Mouse (Mus musculus) liver, embryonic 12.5 days (tissue): ENCODE data around the gene Nudt12. TPM values are rescaled to one million over a fixed set of nuclear protein-coding genes. Genes with fewer than 3 reads are reported as not detected.
A peak's percentile ranks its signal among the peaks of the same experiment; 100 is the strongest.

Source experiments
- ATAC-seq: fragments of 200-750 bp; cut with Nextera tagmentation; 2 replicates; pipeline ENCODE4 v1.8.0; 2017; ENCODE audit warnings: moderate number of reproducible peaks, mild to moderate bottlenecking, moderate library complexity
- H3K27ac ChIP-seq: fragments of 300-500 bp; sonication (generic); 2 replicates; pipeline ENCODE4 v1.5.1; 2016; ENCODE audit warnings: mild to moderate bottlenecking
- H3K27me3 ChIP-seq: fragments of 300-500 bp; sonication (generic); replicated peaks from 2 replicates; pipeline ENCODE4 v1.6.1; 2016; ENCODE audit warnings: mild to moderate bottlenecking, moderate library complexity
- H3K36me3 ChIP-seq: fragments of 300-500 bp; sonication (generic); 2 replicates; pipeline ENCODE4 v1.6.1; 2016; ENCODE audit warnings: mild to moderate bottlenecking, moderate library complexity
- H3K4me1 ChIP-seq: fragments of 300-500 bp; sonication (generic); 2 replicates; pipeline ENCODE4 v1.6.1; 2016
- H3K4me2 ChIP-seq: fragments of 300-500 bp; sonication (generic); 2 replicates; pipeline ENCODE4 v1.6.1; 2016; ENCODE audit warnings: mild to moderate bottlenecking, moderate library complexity
- H3K4me3 ChIP-seq: fragments of 300-500 bp; sonication (generic); 2 replicates; pipeline ENCODE4 v1.5.1; 2016; ENCODE audit warnings: mild to moderate bottlenecking, moderate library complexity
- H3K9ac ChIP-seq: fragments of 300-500 bp; sonication (generic); 2 replicates; pipeline ENCODE4 v1.6.1; 2016; ENCODE audit warnings: mild to moderate bottlenecking, moderate library complexity
- H3K9me3 ChIP-seq: fragments of 300-500 bp; sonication (generic); replicated peaks from 2 replicates; pipeline ENCODE4 v1.6.1; 2016; ENCODE audit warnings: mild to moderate bottlenecking, moderate library complexity
- WGBS: fragments of 180-500 bp; shearing (Covaris S2); methylation state at CpG from one replicate; pipeline ENCODE4 v1.1.7; 2016; ENCODE audit not compliant: insufficient replicate concordance; 5-methylcytosine and 5-hydroxymethylcytosine counted together
- polyA plus RNA-seq: library from polyadenylated mRNA; unstranded; fragments of >200 nt; fragmentation: Nextera tagmentation; extraction: Ambion mirVana; gene quantifications from 2 replicates; pipeline ENCODE4 v1.2.1, GENCODE M21; 2016

The Nudt12 gene
- 6.9 and 7.0 TPM in 2 replicates for polyA plus RNA-seq

GRCm38 (mm10) chr17:59013091-59013459, at the start of gene Nudt12:
Nudt12 (minus strand) TSS chr17:59013372.
- peak within 1 kb of the TSS; percentile 80 for H3K4me2 ChIP-seq
- peak; percentile 86 for ATAC-seq
- H3K27ac ChIP-seq, result peak within 1 kb of the TSS; percentile 75

DNA sequence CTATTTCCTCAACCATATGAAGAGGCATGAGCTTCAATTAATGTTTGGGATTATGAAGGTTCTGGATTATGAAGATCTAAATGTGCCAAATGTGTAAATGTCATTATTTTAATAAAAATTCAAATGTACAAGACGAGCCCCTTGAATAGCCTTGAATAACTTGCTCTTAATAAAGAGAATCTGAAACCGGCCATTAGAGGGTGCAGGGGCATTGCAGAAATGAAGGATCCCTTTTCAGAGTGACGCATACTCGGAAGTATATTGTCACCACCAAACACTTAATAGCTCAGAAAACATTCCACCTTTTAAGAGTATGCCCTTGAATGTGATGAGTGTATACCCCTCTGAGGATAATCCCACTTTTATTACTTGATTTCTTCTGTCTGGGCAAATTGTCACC, 40.1 kb upstream of the Nudt12 start:
- no peaks in the 10 kb centered on the region for H3K27me3 ChIP-seq
- H3K27ac ChIP-seq, result no peak overlapping the region
- no peak overlapping the region for H3K4me3 ChIP-seq
- WGBS, result 66% methylated on average over 4 of the region's 4 CpGs
- H3K36me3 ChIP-seq, result no peaks in the 10 kb centered on the region
- no peaks in the 10 kb centered on the region for H3K9me3 ChIP-seq
- no peaks in the 10 kb centered on the region for H3K4me1 ChIP-seq
- no peak overlapping the region for H3K4me2 ChIP-seq
- no peak overlapping the region for H3K9ac ChIP-seq
- ATAC-seq, result no peak

More at GRCm38 (mm10) chr17:59013091-59013459, at the start of gene Nudt12:
- Histone ChIP-seq H3K9me3 (no peaks in the 10 kb centered on the region), H3K9ac (peak within 1 kb of the TSS; percentile 78), H3K36me3 (peaks cover 9% of the 10 kb centered on the region), H3K4me3 (peak within 1 kb of the TSS; percentile 78), H3K4me1 (peaks cover 6% of the 10 kb centered on the region), H3K27me3 (no peaks in the 10 kb centered on the region)
- 0% methylated on average over 22 of the region's 22 CpGs for WGBS

- no peak overlapping the region for H3K4me3 ChIP-seq
- ATAC-seq, result no peak
- no peak overlapping the region for H3K9ac ChIP-seq
- no peaks in the 10 kb centered on the region for H3K4me1 ChIP-seq
- H3K36me3 ChIP-seq, result no peaks in the 10 kb centered on the region
- 49% methylated on average over 5 of the region's 5 CpGs for WGBS
- no peaks in the 10 kb centered on the region for H3K9me3 ChIP-seq
- no peak overlapping the region for H3K27ac ChIP-seq
- H3K27me3 ChIP-seq, result no peaks in the 10 kb centered on the region
- H3K4me2 ChIP-seq, result no peak overlapping the region
These were observed 26.6 kb upstream of the Nudt12 start for GRCm38 (mm10) chr17:59039754-59040153.

- H3K27me3 ChIP-seq, result no peaks in the 10 kb centered on the region
- no peak overlapping the region for H3K4me2 ChIP-seq
- no peak overlapping the region for H3K9ac ChIP-seq
- no peak overlapping the region for H3K4me3 ChIP-seq
- ATAC-seq, result no peak
- no peaks in the 10 kb centered on the region for H3K9me3 ChIP-seq
- no peaks in the 10 kb centered on the region for H3K36me3 ChIP-seq
- H3K4me1 ChIP-seq, result no peaks in the 10 kb centered on the region
- 72% methylated on average over 3 of the region's 3 CpGs for WGBS
- H3K27ac ChIP-seq, result no peak overlapping the region
These were observed 20.3 kb upstream of the Nudt12 start for GRCm38 (mm10) chr17:59033445-59033844.

DNA sequence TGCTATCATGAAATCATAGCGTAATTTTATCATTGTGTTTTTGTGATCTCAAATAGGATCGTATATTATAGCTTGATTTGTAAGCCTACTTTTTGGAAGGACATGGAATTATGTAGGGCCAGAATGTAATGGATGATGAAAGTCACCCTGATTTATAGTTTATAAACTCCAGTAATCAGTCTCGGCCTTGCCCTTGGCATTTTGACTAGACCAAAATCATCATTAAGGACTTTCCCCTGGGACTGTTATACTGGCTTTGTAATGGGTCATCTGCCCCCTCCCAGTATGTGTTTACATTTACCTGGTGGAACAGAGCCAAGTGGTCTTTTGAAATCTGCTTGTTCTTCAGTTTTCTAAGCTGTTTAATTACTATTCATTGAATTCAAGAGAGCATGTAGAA, 13.2 kb upstream of the Nudt12 start:
- WGBS, result 75% methylated on average over 3 of the region's 3 CpGs

GRCm38 (mm10) chr17:59024502-59024901, 11.3 kb upstream of the Nudt12 start:
- Histone ChIP-seq H3K27me3 (no peaks in the 10 kb centered on the region), H3K9me3 (no peaks in the 10 kb centered on the region), H3K4me3 (no peak overlapping the region), H3K4me1 (no peaks in the 10 kb centered on the region), H3K36me3 (no peaks in the 10 kb centered on the region), H3K27ac (no peak overlapping the region), H3K4me2 (no peak overlapping the region), H3K9ac (no peak overlapping the region)
- WGBS, result 60% methylated on average over 6 of the region's 6 CpGs
- no peak for ATAC-seq

More for the DNA sequence above, 13.2 kb upstream of the Nudt12 start:
- Histone ChIP-seq H3K9me3 (no peaks in the 10 kb centered on the region), H3K36me3 (no peaks in the 10 kb centered on the region), H3K4me1 (no peaks in the 10 kb centered on the region), H3K4me3 (no peak overlapping the region), H3K9ac (no peak overlapping the region), H3K27ac (no peak overlapping the region), H3K4me2 (no peak overlapping the region), H3K27me3 (no peaks in the 10 kb centered on the region)
- no peak for ATAC-seq

- Histone ChIP-seq H3K9me3 (no peaks in the 10 kb centered on the region), H3K4me2 (no peak overlapping the region), H3K4me1 (no peaks in the 10 kb centered on the region), H3K4me3 (no peak overlapping the region), H3K36me3 (no peaks in the 10 kb centered on the region), H3K27me3 (no peaks in the 10 kb centered on the region), H3K27ac (no peak overlapping the region), H3K9ac (no peak overlapping the region)
- WGBS, result 61% methylated on average over 5 of the region's 5 CpGs
- no peak for ATAC-seq
These were observed 10.8 kb upstream of the Nudt12 start for GRCm38 (mm10) chr17:59023971-59024370.

DNA sequence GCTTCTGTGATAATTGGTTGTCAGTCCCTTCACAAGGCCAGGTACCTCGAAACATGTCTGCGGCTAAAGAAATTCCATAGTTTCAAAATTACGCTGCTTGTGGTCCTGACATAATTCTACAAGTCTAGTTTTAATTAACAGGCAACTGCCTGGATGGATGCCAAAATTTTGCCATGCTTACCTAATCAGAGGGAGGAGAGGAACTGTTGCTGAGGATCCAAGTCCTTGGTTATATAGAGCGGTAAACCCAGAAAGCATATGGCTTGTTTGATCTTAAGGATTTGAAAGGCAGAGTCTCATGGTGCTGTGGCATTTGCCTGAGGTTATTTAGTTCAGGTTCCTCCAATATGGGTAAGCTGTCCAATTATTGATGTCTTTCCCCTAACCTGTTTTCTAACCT, 5.5 kb upstream of the Nudt12 start:
- Histone ChIP-seq H3K4me2 (no peak overlapping the region), H3K9ac (no peak overlapping the region), H3K27me3 (no peaks in the 10 kb centered on the region), H3K4me3 (no peak overlapping the region), H3K9me3 (no peaks in the 10 kb centered on the region), H3K4me1 (no peaks in the 10 kb centered on the region), H3K36me3 (no peaks in the 10 kb centered on the region), H3K27ac (no peak overlapping the region)
- no peak for ATAC-seq
- WGBS, result 77% methylated on average over 4 of the region's 4 CpGs

DNA sequence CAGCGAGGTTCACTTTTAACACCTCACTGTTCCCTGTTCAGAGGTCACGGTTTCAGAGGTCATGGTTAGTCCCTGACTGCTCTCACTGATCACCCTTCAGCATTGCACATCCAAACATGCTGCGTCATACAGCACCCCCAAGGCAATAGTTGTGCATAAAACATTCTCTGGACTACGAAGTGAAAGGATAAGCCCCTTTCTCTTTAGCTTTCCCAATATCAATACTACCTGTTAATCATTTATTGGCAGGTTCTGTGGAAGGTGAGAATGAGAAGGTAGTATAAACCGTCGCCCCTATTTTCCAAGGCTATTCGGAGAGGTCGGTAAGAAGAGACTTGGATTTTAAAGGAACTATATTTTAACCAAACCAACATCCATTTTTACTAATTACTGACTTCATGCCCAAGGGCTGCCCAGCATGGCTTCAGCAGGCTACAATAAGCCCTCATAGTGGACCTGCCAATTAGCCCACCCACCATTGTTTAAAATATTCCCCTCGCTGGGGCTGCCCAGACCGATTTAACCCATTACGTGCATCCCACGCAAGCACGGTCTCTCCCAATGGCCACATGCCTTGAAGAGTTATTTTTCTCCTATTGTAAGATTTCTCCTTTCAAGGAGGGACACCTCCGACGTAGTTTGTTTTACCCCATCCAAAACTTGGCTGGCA, 616 bp downstream of the Nudt12 start:
- 9% methylated on average over 15 of the region's 15 CpGs for WGBS
- H3K27me3 ChIP-seq, result no peaks in the 10 kb centered on the region
- H3K4me3 ChIP-seq, result peak overlapping the region; percentile 78
- H3K36me3 ChIP-seq, result peaks cover 9% of the 10 kb centered on the region
- ATAC-seq, result peak; percentile 88
- peaks cover 6% of the 10 kb centered on the region for H3K4me1 ChIP-seq
- H3K27ac ChIP-seq, result peak overlapping the region; percentile 75
- H3K9ac ChIP-seq, result peak overlapping the region; percentile 78
- no peaks in the 10 kb centered on the region for H3K9me3 ChIP-seq
- peak overlapping the region; percentile 80 for H3K4me2 ChIP-seq

DNA sequence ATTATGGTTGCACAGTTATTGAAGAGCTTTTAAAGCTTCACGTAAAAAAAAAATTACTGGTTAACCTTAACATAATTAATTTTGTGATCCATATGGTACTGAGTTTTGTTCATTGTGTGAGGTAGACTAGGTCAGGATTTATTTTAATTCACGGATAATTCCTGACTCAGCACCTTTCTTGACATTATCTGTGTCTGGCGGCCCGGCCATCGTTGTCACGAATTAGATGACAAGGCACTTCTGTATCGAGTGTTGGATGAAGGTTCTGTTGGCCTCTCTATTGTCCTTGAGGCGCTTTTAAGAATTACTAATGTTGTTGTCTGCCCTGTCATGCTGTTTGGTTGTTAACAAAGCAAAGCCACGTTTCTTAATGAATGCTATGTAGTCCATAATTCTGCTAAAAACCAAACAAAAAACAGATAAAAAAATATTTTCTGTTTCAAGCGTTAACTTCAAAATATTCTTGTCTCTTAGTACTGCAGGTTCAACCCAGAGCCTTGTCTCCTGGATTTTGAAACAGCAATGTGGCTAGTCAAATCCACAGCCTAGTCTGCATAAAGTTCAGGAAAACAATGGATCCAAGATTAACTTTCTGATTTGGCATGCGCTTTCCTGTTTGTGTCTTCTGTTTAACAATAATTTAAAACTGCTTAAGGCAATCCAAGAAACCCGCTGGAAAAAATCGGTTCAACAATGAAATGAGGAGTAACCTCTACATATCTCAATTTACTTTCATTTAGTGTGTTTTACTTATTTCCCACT, 1.4 kb downstream of the Nudt12 start:
- H3K4me2 ChIP-seq, result peak overlapping the region; percentile 80
- WGBS, result 61% methylated on average over 13 of the region's 13 CpGs
- H3K9ac ChIP-seq, result no peak overlapping the region
- ATAC-seq, result no peak
- peak overlapping the region; percentile 78; the same call in 1 of the 2 replicates for H3K4me3 ChIP-seq
- peaks cover 15% of the 10 kb centered on the region for H3K36me3 ChIP-seq
- peaks cover 6% of the 10 kb centered on the region for H3K4me1 ChIP-seq
- no peaks in the 10 kb centered on the region for H3K9me3 ChIP-seq
- no peaks in the 10 kb centered on the region for H3K27me3 ChIP-seq
- H3K27ac ChIP-seq, result 0 out of 2 replicates have a peak overlapping the region, but pooled peaks have one; percentile 36

DNA sequence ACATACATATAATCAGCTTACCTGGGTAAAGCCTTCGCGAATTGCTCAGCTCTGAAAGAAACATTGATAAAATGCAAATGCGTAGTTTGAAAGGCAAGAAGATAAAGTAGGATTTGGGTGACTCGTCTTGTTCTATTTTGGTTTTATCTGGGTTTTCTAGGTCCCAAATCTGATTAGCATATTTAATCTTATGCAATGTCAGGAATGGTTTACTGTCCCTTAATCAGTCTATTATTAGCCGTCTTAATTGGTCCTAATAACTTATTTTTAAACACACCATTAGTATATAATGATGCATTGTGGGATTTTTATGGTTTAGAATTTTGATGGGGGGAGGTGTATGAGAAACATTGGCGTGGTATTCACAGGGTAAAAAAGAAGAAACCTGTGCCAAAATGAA, 21.9 kb downstream of the Nudt12 start, which contains the start of gene Pdzph1:
TSS of gene Pdzph1 (minus strand) at position 101 of the 400 bp plus-strand sequence.
- H3K27me3 ChIP-seq, result no peaks in the 10 kb centered on the region
- WGBS, result 63% methylated on average over 6 of the region's 6 CpGs
- no peak within 1 kb of the TSS for H3K4me3 ChIP-seq

GRCm38 (mm10) chr17:58973237-58973636, 39.9 kb downstream of the Nudt12 start:
- Histone ChIP-seq H3K9me3 (no peaks in the 10 kb centered on the region), H3K27ac (no peak overlapping the region), H3K27me3 (no peaks in the 10 kb centered on the region), H3K4me2 (no peak overlapping the region), H3K36me3 (no peaks in the 10 kb centered on the region), H3K4me3 (no peak overlapping the region), H3K9ac (no peak overlapping the region), H3K4me1 (no peaks in the 10 kb centered on the region)
- 64% methylated on average over 5 of the region's 5 CpGs for WGBS
- ATAC-seq, result no peak

More for the DNA sequence above, 21.9 kb downstream of the Nudt12 start, which contains the start of gene Pdzph1:
- Histone ChIP-seq H3K27ac (no peak within 1 kb of the TSS), H3K4me2 (no peak within 1 kb of the TSS), H3K9ac (no peak within 1 kb of the TSS), H3K36me3 (no peaks in the 10 kb centered on the region), H3K4me1 (no peaks in the 10 kb centered on the region), H3K9me3 (no peaks in the 10 kb centered on the region)
- ATAC-seq, result no peak
